Mouse (Mus musculus): ENCODE results near the gene Fnbp1.

DNA sequence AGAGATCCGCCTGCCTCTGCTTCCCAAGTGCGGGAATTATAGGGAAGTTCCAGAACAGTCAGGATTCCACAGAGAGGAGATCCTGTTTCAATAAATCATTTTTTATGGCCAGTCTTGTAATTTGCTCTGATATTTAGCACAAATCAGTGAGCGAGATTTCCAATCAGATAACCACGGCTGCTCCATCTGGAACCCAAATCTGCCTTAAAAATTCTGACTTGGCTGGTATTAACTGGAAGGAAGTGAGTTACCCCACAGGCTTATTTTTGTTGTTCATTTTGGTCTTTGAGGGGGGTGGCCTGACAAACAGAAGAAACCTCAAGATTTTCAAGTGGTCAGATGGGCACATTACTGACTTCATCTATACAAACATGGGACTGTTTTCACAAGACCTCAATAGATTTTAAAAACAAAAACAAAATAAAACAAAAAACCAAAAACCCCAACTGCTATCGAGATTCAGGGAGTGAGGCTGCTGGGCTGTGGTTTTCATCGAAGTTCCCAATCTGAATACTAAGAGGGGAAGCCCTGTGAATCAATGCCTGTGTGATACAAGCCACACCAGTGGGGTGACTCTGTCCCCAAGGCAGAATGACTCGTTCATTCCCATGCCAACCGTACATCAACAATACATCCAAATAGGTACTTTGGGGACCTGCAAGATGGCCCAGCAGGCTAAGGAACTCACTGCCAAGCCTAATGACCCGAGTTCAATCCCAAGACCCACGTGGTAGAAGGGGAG lies 23.0 kb downstream of the Fnbp1 start:
- TF ChIP-seq CTCF (IDR thresholded peaks at IDR 0.05; ENCODE audit: borderline replicate concordance, extremely low read depth, insufficient read depth, insufficient read length): no peak
- no peak for TF ChIP-seq POLR2A (IDR thresholded peaks at IDR 0.05; ENCODE audit: borderline replicate concordance, extremely low read depth, insufficient read depth, insufficient read length, poor library complexity, severe bottlenecking)

Data from brain, embryonic 14.5 days (tissue).